Mouse (Mus musculus): ENCODE data around the gene Atxn7l1. TPM values are rescaled to one million over a fixed set of nuclear protein-coding genes. Genes with fewer than 3 reads are reported as not detected.
A peak's percentile ranks its signal among the peaks of the same experiment; 100 is the strongest.

Gene Atxn7l1
- polyA plus RNA-seq, 1 experiment from 2014 or later: 15.4 TPM

- H3K36me3 ChIP-seq: no peaks in the 10 kb centered on the region
- peaks cover 26% of the 10 kb centered on the region for H3K4me1 ChIP-seq
- WGBS: 86% methylated on average over 7 of the region's 7 CpGs
- H3K27ac ChIP-seq (replicated peaks): no peak overlapping the region
- H3K4me2 ChIP-seq (replicated peaks): no peak overlapping the region
- no peak for ATAC-seq (replicated peaks)
- H3K9ac ChIP-seq (replicated peaks): no peak overlapping the region
- H3K4me3 ChIP-seq: no peak overlapping the region
- H3K27me3 ChIP-seq: no peaks in the 10 kb centered on the region
- no peaks in the 10 kb centered on the region for H3K9me3 ChIP-seq
These were observed 26.7 kb downstream of the Atxn7l1 start for GRCm38 (mm10) chr12:33174171-33174570.

GRCm38 (mm10) chr12:33174675-33175357 lies 27.3 kb downstream of the Atxn7l1 start:
- no peak overlapping the region for H3K4me3 ChIP-seq
- peaks cover 26% of the 10 kb centered on the region for H3K4me1 ChIP-seq
- H3K27me3 ChIP-seq: no peaks in the 10 kb centered on the region
- H3K9me3 ChIP-seq: no peaks in the 10 kb centered on the region
- no peak for ATAC-seq (replicated peaks)
- no peaks in the 10 kb centered on the region for H3K36me3 ChIP-seq
- H3K4me2 ChIP-seq (replicated peaks): no peak overlapping the region
- H3K9ac ChIP-seq (replicated peaks): no peak overlapping the region
- no peak overlapping the region for H3K27ac ChIP-seq (replicated peaks)
- WGBS: 69% methylated on average over 10 of the region's 10 CpGs

- peaks cover 26% of the 10 kb centered on the region for H3K4me1 ChIP-seq
- H3K9ac ChIP-seq (replicated peaks): no peak overlapping the region; the same call in 1 of the 2 replicates
- 11% methylated on average over 25 of the region's 25 CpGs for WGBS
- peak; percentile 61 for ATAC-seq (replicated peaks)
- H3K27ac ChIP-seq (replicated peaks): peak overlapping the region; percentile 85
- H3K4me3 ChIP-seq: peak overlapping the region; percentile 22
- no peaks in the 10 kb centered on the region for H3K27me3 ChIP-seq
- peak overlapping the region; percentile 43 for H3K4me2 ChIP-seq (replicated peaks)
- no peaks in the 10 kb centered on the region for H3K36me3 ChIP-seq
- no peaks in the 10 kb centered on the region for H3K9me3 ChIP-seq
These were observed 28.4 kb downstream of the Atxn7l1 start for GRCm38 (mm10) chr12:33175621-33176554.

- 18% methylated on average over 5 of the region's 5 CpGs for WGBS
- 0 out of 2 replicates have a peak, but pooled peaks have one; percentile 43 for ATAC-seq (replicated peaks)
- peak overlapping the region; percentile 43 for H3K4me2 ChIP-seq (replicated peaks)
- no peaks in the 10 kb centered on the region for H3K9me3 ChIP-seq
- peaks cover 26% of the 10 kb centered on the region for H3K4me1 ChIP-seq
- H3K9ac ChIP-seq (replicated peaks): no peak overlapping the region; the same call in 1 of the 2 replicates
- no peaks in the 10 kb centered on the region for H3K36me3 ChIP-seq
- peak overlapping the region; percentile 85 for H3K27ac ChIP-seq (replicated peaks)
- peak overlapping the region; percentile 22; the same call in 1 of the 2 replicates for H3K4me3 ChIP-seq
- no peaks in the 10 kb centered on the region for H3K27me3 ChIP-seq
These were observed 29.0 kb downstream of the Atxn7l1 start for GRCm38 (mm10) chr12:33176555-33176900.

GRCm38 (mm10) chr12:33180421-33180820 lies 32.9 kb downstream of the Atxn7l1 start:
- Histone ChIP-seq H3K4me3 (no peak overlapping the region), H3K36me3 (no peaks in the 10 kb centered on the region), H3K9me3 (no peaks in the 10 kb centered on the region), H3K4me2 (replicated peaks) (no peak overlapping the region), H3K27ac (replicated peaks) (no peak overlapping the region), H3K9ac (replicated peaks) (no peak overlapping the region), H3K27me3 (no peaks in the 10 kb centered on the region), H3K4me1 (peaks cover 21% of the 10 kb centered on the region)
- no peak for ATAC-seq (replicated peaks)
- 85% methylated on average over 2 of the region's 2 CpGs for WGBS

- H3K9me3 ChIP-seq: no peaks in the 10 kb centered on the region
- no peak overlapping the region for H3K9ac ChIP-seq (replicated peaks)
- H3K36me3 ChIP-seq: no peaks in the 10 kb centered on the region
- no peak for ATAC-seq (replicated peaks)
- H3K4me2 ChIP-seq (replicated peaks): no peak overlapping the region
- H3K4me3 ChIP-seq: no peak overlapping the region
- H3K4me1 ChIP-seq: peaks cover 11% of the 10 kb centered on the region
- WGBS: 93% methylated on average over 4 of the region's 4 CpGs
- H3K27ac ChIP-seq (replicated peaks): no peak overlapping the region
- no peaks in the 10 kb centered on the region for H3K27me3 ChIP-seq
These were observed 34.4 kb downstream of the Atxn7l1 start for GRCm38 (mm10) chr12:33181875-33182274.

- ATAC-seq (replicated peaks): no peak
- Histone ChIP-seq H3K4me2 (replicated peaks) (no peak overlapping the region), H3K9me3 (no peaks in the 10 kb centered on the region), H3K4me1 (peaks cover 9% of the 10 kb centered on the region), H3K4me3 (no peak overlapping the region), H3K27me3 (no peaks in the 10 kb centered on the region), H3K36me3 (no peaks in the 10 kb centered on the region), H3K27ac (replicated peaks) (no peak overlapping the region), H3K9ac (replicated peaks) (no peak overlapping the region)
- 54% methylated on average over 11 of the region's 11 CpGs for WGBS
These were observed 35.1 kb downstream of the Atxn7l1 start for GRCm38 (mm10) chr12:33182428-33183137.

GRCm38 (mm10) chr12:33183138-33183627 lies 35.7 kb downstream of the Atxn7l1 start:
- H3K4me1 ChIP-seq: peaks cover 9% of the 10 kb centered on the region
- no peaks in the 10 kb centered on the region for H3K9me3 ChIP-seq
- H3K27ac ChIP-seq (replicated peaks): no peak overlapping the region
- H3K9ac ChIP-seq (replicated peaks): no peak overlapping the region
- no peak overlapping the region for H3K4me2 ChIP-seq (replicated peaks)
- no peak overlapping the region for H3K4me3 ChIP-seq
- 51% methylated on average over 4 of the region's 4 CpGs for WGBS
- no peak for ATAC-seq (replicated peaks)
- H3K36me3 ChIP-seq: no peaks in the 10 kb centered on the region
- no peaks in the 10 kb centered on the region for H3K27me3 ChIP-seq

- H3K36me3 ChIP-seq: no peaks in the 10 kb centered on the region
- H3K27ac ChIP-seq (replicated peaks): no peak overlapping the region
- H3K9ac ChIP-seq (replicated peaks): no peak overlapping the region
- H3K4me3 ChIP-seq: no peak overlapping the region
- H3K9me3 ChIP-seq: no peaks in the 10 kb centered on the region
- no peaks in the 10 kb centered on the region for H3K27me3 ChIP-seq
- H3K4me2 ChIP-seq (replicated peaks): no peak overlapping the region
- WGBS: 96% methylated on average over 3 of the region's 3 CpGs
- peaks cover 9% of the 10 kb centered on the region for H3K4me1 ChIP-seq
- no peak for ATAC-seq (replicated peaks)
These were observed 36.6 kb downstream of the Atxn7l1 start for GRCm38 (mm10) chr12:33184137-33184536.

GRCm38 (mm10) chr12:33185046-33185445 lies 37.6 kb downstream of the Atxn7l1 start:
- H3K36me3 ChIP-seq: no peaks in the 10 kb centered on the region
- H3K27ac ChIP-seq (replicated peaks): no peak overlapping the region
- ATAC-seq (replicated peaks): no peak
- H3K4me3 ChIP-seq: no peak overlapping the region
- H3K4me2 ChIP-seq (replicated peaks): no peak overlapping the region
- H3K4me1 ChIP-seq: peaks cover 9% of the 10 kb centered on the region
- H3K9ac ChIP-seq (replicated peaks): no peak overlapping the region
- no peaks in the 10 kb centered on the region for H3K9me3 ChIP-seq
- H3K27me3 ChIP-seq: no peaks in the 10 kb centered on the region
- WGBS: 78% methylated on average over 6 of the region's 6 CpGs

GRCm38 (mm10) chr12:33186331-33186730 lies 38.8 kb downstream of the Atxn7l1 start:
- no peaks in the 10 kb centered on the region for H3K9me3 ChIP-seq
- 81% methylated on average over 2 of the region's 2 CpGs for WGBS
- H3K36me3 ChIP-seq: no peaks in the 10 kb centered on the region
- no peak for ATAC-seq (replicated peaks)
- H3K9ac ChIP-seq (replicated peaks): no peak overlapping the region
- no peak overlapping the region for H3K4me3 ChIP-seq
- H3K27me3 ChIP-seq: no peaks in the 10 kb centered on the region
- peaks cover 11% of the 10 kb centered on the region for H3K4me1 ChIP-seq
- H3K4me2 ChIP-seq (replicated peaks): no peak overlapping the region
- H3K27ac ChIP-seq (replicated peaks): no peak overlapping the region

GRCm38 (mm10) chr12:33190133-33190532 lies 42.6 kb downstream of the Atxn7l1 start:
- no peak for ATAC-seq (replicated peaks)
- WGBS: 87% methylated on average over 7 of the region's 7 CpGs
- Histone ChIP-seq H3K9me3 (no peaks in the 10 kb centered on the region), H3K27me3 (no peaks in the 10 kb centered on the region), H3K4me2 (replicated peaks) (no peak overlapping the region), H3K36me3 (no peaks in the 10 kb centered on the region), H3K4me1 (peaks cover 10% of the 10 kb centered on the region; the same call in 1 of the 2 replicates), H3K4me3 (no peak overlapping the region), H3K27ac (replicated peaks) (no peak overlapping the region), H3K9ac (replicated peaks) (no peak overlapping the region)

Data from forebrain, embryonic 15.5 days (tissue).